Mouse (Mus musculus) spleen, adult 2 months (tissue): ENCODE measurements around the gene Adat1. TPM values are rescaled to one million over a fixed set of nuclear protein-coding genes. Genes with fewer than 3 reads are reported as not detected.

Experiments
- DNase-seq, 2 experiments: peaks; one replicate each; pipeline versions ENCODE4 v3.0.0 to v3.0.0-alpha.2; 2012 to 2021; ENCODE audit warnings: low spot score in 2 of 2, low read depth in 1 of 2
- H3K27ac ChIP-seq: fragments of 200-500 bp; 2 replicates; pipeline ENCODE4 v1.5.1; 2012; ENCODE audit warnings: low read length, inconsistent platforms; ENCODE audit not compliant: insufficient read depth
- H3K27me3 ChIP-seq: fragments of 200-500 bp; 2 replicates; pipeline ENCODE4 v1.6.1; 2012; ENCODE audit warnings: mild to moderate bottlenecking, moderate library complexity, low read length, inconsistent platforms; ENCODE audit not compliant: control insufficient read depth, insufficient read depth
- H3K36me3 ChIP-seq: fragments of 200-500 bp; 2 replicates; pipeline ENCODE4 v1.6.1; 2012; ENCODE audit warnings: mild to moderate bottlenecking, low read length, inconsistent platforms; ENCODE audit not compliant: control insufficient read depth, insufficient read depth
- H3K4me1 ChIP-seq: fragments of 200-500 bp; 2 replicates; pipeline ENCODE4 v1.6.1; 2011; ENCODE audit warnings: inconsistent platforms; ENCODE audit not compliant: control insufficient read depth, insufficient read depth, insufficient read length
- H3K4me3 ChIP-seq: fragments of 200-500 bp; 2 replicates; pipeline ENCODE4 v1.5.1; 2011; ENCODE audit warnings: mild to moderate bottlenecking, inconsistent platforms; ENCODE audit not compliant: insufficient read depth, insufficient read length; ENCODE audit errors: extremely low read depth
- CTCF ChIP-seq: fragments of 200-500 bp; IDR thresholded peaks from 2 replicates; pipeline ENCODE4 v1.5.1; 2011; ENCODE audit warnings: mild to moderate bottlenecking, inconsistent platforms; ENCODE audit not compliant: insufficient read depth, insufficient read length, insufficient replicate concordance; ENCODE audit errors: extremely low read depth
- POLR2A ChIP-seq: fragments of 200-500 bp; IDR thresholded peaks from 2 replicates; pipeline ENCODE4 v1.6.1; 2011; ENCODE audit warnings: low read depth, low read length, inconsistent platforms
- WGBS: fragments of 180-500 bp; shearing (Covaris S2); methylation state at CpG from one replicate; pipeline ENCODE4 v1.1.7; 2018; 5-methylcytosine and 5-hydroxymethylcytosine counted together
- polyA plus RNA-seq: library from polyadenylated mRNA; depleted of rRNA; stranded (reverse); fragments of >200 nt; gene quantifications from 2 replicates; pipeline ENCODE4 v1.2.3, GENCODE M21; 2012; rRNA removed

The Adat1 gene
- polyA plus RNA-seq, 1 experiment: 2.6 TPM

DNA sequence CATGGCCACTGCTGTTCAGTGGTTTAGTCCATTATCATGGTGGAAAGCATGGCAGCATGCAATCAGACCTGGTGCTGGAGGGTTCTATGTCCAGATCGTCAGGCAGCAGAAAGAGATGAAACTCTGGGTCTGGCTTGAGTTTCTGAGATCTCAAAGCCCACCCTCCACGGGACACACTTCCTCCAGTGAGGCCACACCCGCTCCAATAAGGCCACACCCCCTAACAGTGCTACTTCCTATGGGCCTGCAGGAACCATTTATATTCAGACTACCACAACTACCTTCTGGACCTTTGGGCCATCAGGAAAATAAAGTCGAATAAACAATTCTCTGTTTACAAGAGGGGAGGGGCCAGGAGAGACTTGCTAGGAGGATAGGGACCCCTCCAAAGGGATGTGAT lies 71.1 kb downstream of the Adat1 start:
- Histone ChIP-seq H3K27ac (no peak overlapping the region), H3K27me3 (no peaks in the 10 kb centered on the region), H3K36me3 (no peaks in the 10 kb centered on the region), H3K4me1 (no peaks in the 10 kb centered on the region; the same call in 1 of the 2 replicates), H3K4me3 (no peak overlapping the region)
- 81% methylated on average over 4 of the region's 4 CpGs for WGBS
- no peak for DNase-seq
- no peak for TF ChIP-seq POLR2A
- TF ChIP-seq CTCF: no peak

DNA sequence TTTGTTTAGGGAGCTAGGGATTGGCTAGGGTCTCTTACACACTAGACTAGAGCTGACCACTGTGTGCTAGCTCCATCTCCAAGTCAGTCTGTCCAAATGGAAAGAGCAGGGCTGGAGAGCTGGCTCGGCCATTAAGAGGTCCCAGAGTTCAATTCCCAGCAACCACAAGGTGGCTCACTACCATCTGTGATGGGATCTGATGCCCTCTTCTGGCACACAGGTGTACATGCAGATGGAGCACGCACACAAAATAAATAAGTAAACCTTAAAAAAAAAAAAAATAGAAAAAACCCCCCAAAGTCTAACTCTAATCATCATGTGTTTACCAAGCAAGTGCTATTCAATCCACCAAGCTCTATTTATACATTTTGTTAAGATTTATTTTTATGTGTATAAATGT lies 72.4 kb downstream of the Adat1 start:
- Histone ChIP-seq H3K4me3 (no peak overlapping the region), H3K4me1 (no peaks in the 10 kb centered on the region; the same call in 1 of the 2 replicates), H3K27ac (no peak overlapping the region), H3K36me3 (no peaks in the 10 kb centered on the region), H3K27me3 (no peaks in the 10 kb centered on the region)
- TF ChIP-seq POLR2A (no peak), CTCF (peak; percentile 1; the same call in 1 of the 2 replicates)
- WGBS: 88% methylated on average over 2 of the region's 2 CpGs
- DNase-seq: no peak

Other genes with a start within 250 kb of the Adat1 start
- 20.4 and 25.1 TPM in 2 replicates for gene Bcar1, start 248.5 kb downstream of the Adat1 start, polyA plus RNA-seq
- 2.0 and 2.4 TPM in 2 replicates for gene Cfdp1, start 138.0 kb downstream of the Adat1 start, polyA plus RNA-seq
- 1.2 and 1.6 TPM in 2 replicates for gene Tmem170, start 115.6 kb downstream of the Adat1 start, polyA plus RNA-seq
- gene Chst5, start 81.9 kb downstream of the Adat1 start, polyA plus RNA-seq: 0.13 TPM in 1 of 2 replicates, not detected in the other
- 2.1 and 3.1 TPM in 2 replicates for gene Tmem231, start 58.4 kb downstream of the Adat1 start, polyA plus RNA-seq
- 15.9 and 25.4 TPM in 2 replicates for gene Gabarapl2, start 51.6 kb downstream of the Adat1 start, polyA plus RNA-seq
- 25.2 and 27.9 TPM in 2 replicates for gene Kars, start 19.0 kb upstream of the Adat1 start, polyA plus RNA-seq
- gene Terf2ip, start 19.1 kb upstream of the Adat1 start, polyA plus RNA-seq: 6.9 and 8.1 TPM in 2 replicates
- not detected in 2 replicates for gene Gm6793, start 22.7 kb upstream of the Adat1 start, polyA plus RNA-seq